Mouse (Mus musculus): ENCODE measurements around the gene Proser2. TPM values are rescaled to one million over a fixed set of nuclear protein-coding genes. Genes with fewer than 3 reads are reported as not detected.

The Proser2 gene
- polyA plus RNA-seq, 1 experiment from 2014 or later, result 5.9 TPM

GRCm38 (mm10) chr2:6087151-6087550, 42.9 kb downstream of the Proser2 start:
- H3K27me3 ChIP-seq (ENCODE audit: insufficient read depth, low read length), result no peaks in the 10 kb centered on the region
- no peak for ATAC-seq (ENCODE audit: insufficient read depth)
- TF ChIP-seq CTCF (IDR thresholded peaks at IDR 0.05; ENCODE audit: low read depth), result no peak
- H3K9ac ChIP-seq, result no peak overlapping the region
- no peak overlapping the region for H3K27ac ChIP-seq (ENCODE audit: low read depth)
- no peak overlapping the region for H3K4me2 ChIP-seq
- 84% methylated on average over 5 of the region's 5 CpGs for WGBS
- H3K4me3 ChIP-seq (ENCODE audit: low read depth, low read length), result no peak overlapping the region
- no peaks in the 10 kb centered on the region for H3K4me1 ChIP-seq (ENCODE audit: insufficient read depth)
- H3K9me3 ChIP-seq (ENCODE audit: low read depth, low read length), result no peaks in the 10 kb centered on the region
- no peaks in the 10 kb centered on the region for H3K36me3 ChIP-seq (ENCODE audit: insufficient read depth)
- no peak for DNase-seq

- Histone ChIP-seq H3K4me1 (ENCODE audit: insufficient read depth) (no peaks in the 10 kb centered on the region), H3K27me3 (ENCODE audit: insufficient read depth, low read length) (no peaks in the 10 kb centered on the region), H3K4me2 (no peak overlapping the region), H3K4me3 (ENCODE audit: low read depth, low read length) (no peak overlapping the region), H3K9me3 (ENCODE audit: low read depth, low read length) (no peaks in the 10 kb centered on the region), H3K9ac (no peak overlapping the region), H3K27ac (ENCODE audit: low read depth) (no peak overlapping the region), H3K36me3 (ENCODE audit: insufficient read depth) (no peaks in the 10 kb centered on the region)
- ATAC-seq (ENCODE audit: insufficient read depth) (peak; percentile 57; the same call in 1 of the 2 replicates), DNase-seq (peak; percentile 21)
- WGBS, result 67% methylated on average over 19 of the region's 19 CpGs
- TF ChIP-seq CTCF (IDR thresholded peaks at IDR 0.05; ENCODE audit: low read depth), result no peak
Measured at GRCm38 (mm10) chr2:6085622-6086530, 44.1 kb downstream of the Proser2 start.

GRCm38 (mm10) chr2:6083696-6084095, 46.3 kb downstream of the Proser2 start:
- no peak for TF ChIP-seq CTCF (IDR thresholded peaks at IDR 0.05; ENCODE audit: low read depth)
- Histone ChIP-seq H3K4me3 (ENCODE audit: low read depth, low read length) (no peak overlapping the region), H3K9ac (no peak overlapping the region), H3K36me3 (ENCODE audit: insufficient read depth) (no peaks in the 10 kb centered on the region), H3K27me3 (ENCODE audit: insufficient read depth, low read length) (no peaks in the 10 kb centered on the region), H3K4me2 (no peak overlapping the region), H3K9me3 (ENCODE audit: low read depth, low read length) (no peaks in the 10 kb centered on the region), H3K4me1 (ENCODE audit: insufficient read depth) (no peaks in the 10 kb centered on the region), H3K27ac (ENCODE audit: low read depth) (no peak overlapping the region)
- 100% methylated on average over 1 of the region's 1 CpGs for WGBS
- ATAC-seq (ENCODE audit: insufficient read depth), result no peak
- DNase-seq, result peak; percentile 17

- ATAC-seq (ENCODE audit: insufficient read depth) (no peak), DNase-seq (no peak)
- H3K4me3 ChIP-seq (ENCODE audit: low read depth, low read length), result no peak overlapping the region
- no peaks in the 10 kb centered on the region for H3K4me1 ChIP-seq (ENCODE audit: insufficient read depth)
- H3K4me2 ChIP-seq, result no peak overlapping the region
- WGBS, result 69% methylated on average over 6 of the region's 6 CpGs
- no peak overlapping the region for H3K27ac ChIP-seq (ENCODE audit: low read depth)
- no peaks in the 10 kb centered on the region for H3K36me3 ChIP-seq (ENCODE audit: insufficient read depth)
- H3K27me3 ChIP-seq (ENCODE audit: insufficient read depth, low read length), result no peaks in the 10 kb centered on the region
- no peak overlapping the region for H3K9ac ChIP-seq
- no peak for TF ChIP-seq CTCF (IDR thresholded peaks at IDR 0.05; ENCODE audit: low read depth)
- H3K9me3 ChIP-seq (ENCODE audit: low read depth, low read length), result no peaks in the 10 kb centered on the region
Measured at GRCm38 (mm10) chr2:6082615-6083014, 47.4 kb downstream of the Proser2 start.

- TF ChIP-seq CTCF (IDR thresholded peaks at IDR 0.05; ENCODE audit: low read depth), result no peak
- H3K4me1 ChIP-seq (ENCODE audit: insufficient read depth), result no peaks in the 10 kb centered on the region
- ATAC-seq (ENCODE audit: insufficient read depth), result peak; percentile 67; the same call in 1 of the 2 replicates
- H3K27me3 ChIP-seq (ENCODE audit: insufficient read depth, low read length), result no peaks in the 10 kb centered on the region
- no peaks in the 10 kb centered on the region for H3K36me3 ChIP-seq (ENCODE audit: insufficient read depth)
- no peak overlapping the region for H3K4me3 ChIP-seq (ENCODE audit: low read depth, low read length)
- H3K27ac ChIP-seq (ENCODE audit: low read depth), result peak overlapping the region; percentile 18; the same call in 1 of the 2 replicates
- H3K4me2 ChIP-seq, result no peak overlapping the region
- H3K9ac ChIP-seq, result no peak overlapping the region
- peak; percentile 76 for DNase-seq
- no peaks in the 10 kb centered on the region for H3K9me3 ChIP-seq (ENCODE audit: low read depth, low read length)
- WGBS, result 26% methylated on average over 8 of the region's 8 CpGs
Measured at GRCm38 (mm10) chr2:6081108-6081507, 48.9 kb downstream of the Proser2 start.

- ATAC-seq (ENCODE audit: insufficient read depth), result no peak
- no peak overlapping the region for H3K9ac ChIP-seq
- no peak overlapping the region for H3K4me3 ChIP-seq (ENCODE audit: low read depth, low read length)
Measured at GRCm38 (mm10) chr2:6080037-6080436, 50.0 kb downstream of the Proser2 start.

GRCm38 (mm10) chr2:6075530-6075896, 54.5 kb downstream of the Proser2 start:
- TF ChIP-seq CTCF (IDR thresholded peaks at IDR 0.05; ENCODE audit: low read depth), result no peak
- no peak overlapping the region for H3K9ac ChIP-seq
- no peak for DNase-seq
- H3K36me3 ChIP-seq (ENCODE audit: insufficient read depth), result no peaks in the 10 kb centered on the region
- H3K27me3 ChIP-seq (ENCODE audit: insufficient read depth, low read length), result no peaks in the 10 kb centered on the region
- H3K4me3 ChIP-seq (ENCODE audit: low read depth, low read length), result no peak overlapping the region
- H3K9me3 ChIP-seq (ENCODE audit: low read depth, low read length), result no peaks in the 10 kb centered on the region
- peaks cover 21% of the 10 kb centered on the region for H3K4me1 ChIP-seq (ENCODE audit: insufficient read depth)
- 11% methylated on average over 1 of the region's 1 CpGs for WGBS
- H3K27ac ChIP-seq (ENCODE audit: low read depth), result peak overlapping the region; percentile 42; the same call in 1 of the 2 replicates
- H3K4me2 ChIP-seq, result no peak overlapping the region
- no peak for ATAC-seq (ENCODE audit: insufficient read depth)

More at GRCm38 (mm10) chr2:6080037-6080436, 50.0 kb downstream of the Proser2 start:
- WGBS, result 70% methylated on average over 1 of the region's 1 CpGs
- Histone ChIP-seq H3K4me1 (ENCODE audit: insufficient read depth) (peaks cover 5% of the 10 kb centered on the region), H3K27me3 (ENCODE audit: insufficient read depth, low read length) (no peaks in the 10 kb centered on the region), H3K9me3 (ENCODE audit: low read depth, low read length) (no peaks in the 10 kb centered on the region), H3K4me2 (no peak overlapping the region), H3K27ac (ENCODE audit: low read depth) (no peak overlapping the region), H3K36me3 (ENCODE audit: insufficient read depth) (no peaks in the 10 kb centered on the region)
- peak; percentile 14 for DNase-seq
- no peak for TF ChIP-seq CTCF (IDR thresholded peaks at IDR 0.05; ENCODE audit: low read depth)
